Mouse (Mus musculus) frontal cortex, adult (tissue): ENCODE data around the gene Adk.
"Not testable (repeated sequence)": the region's sequence is repeated elsewhere in the genome, so short reads cannot be mapped to it uniquely, and the experiment has no call there.

Experiments
- ATAC-seq: cut with Nextera tagmentation; 2 replicates; pipeline ENCODE4 v1.9.2; 2017; ENCODE audit warnings: mild to moderate bottlenecking, moderate library complexity, mixed read lengths; ENCODE audit not compliant: low TSS enrichment

Gene Adk

GRCm38 (mm10) chr14:21484693-21485092 lies 432.3 kb downstream of the Adk start:
- no peak for ATAC-seq

- no peak for ATAC-seq
Observed at GRCm38 (mm10) chr14:21485961-21486520, 433.7 kb downstream of the Adk start.

- ATAC-seq: not testable (repeated sequence)
Observed at GRCm38 (mm10) chr14:21487135-21487534, 434.8 kb downstream of the Adk start.

GRCm38 (mm10) chr14:21488426-21489115 lies 436.2 kb downstream of the Adk start:
- not testable (repeated sequence) for ATAC-seq

- no peak for ATAC-seq
Observed at GRCm38 (mm10) chr14:21489116-21489485, 436.7 kb downstream of the Adk start.

- ATAC-seq: no peak
Observed at GRCm38 (mm10) chr14:21490141-21490540, 437.8 kb downstream of the Adk start.
